Mouse (Mus musculus) testis, adult 2 months (tissue): ENCODE measurements around the gene Pgd. TPM values are rescaled to one million over a fixed set of nuclear protein-coding genes. Genes with fewer than 3 reads are reported as not detected.
"Not testable (repeated sequence)": the region's sequence is repeated elsewhere in the genome, so short reads cannot be mapped to it uniquely, and the experiment has no call there.

Source experiments
- H3K27ac ChIP-seq: fragments of 200-500 bp; 2 replicates; pipeline ENCODE4 v1.5.1; 2012; ENCODE audit warnings: low read depth, low read length; ENCODE audit not compliant: control insufficient read depth, insufficient read depth
- H3K27me3 ChIP-seq: fragments of 200-500 bp; 2 replicates; pipeline ENCODE4 v1.6.1; 2012; ENCODE audit warnings: mild to moderate bottlenecking, low read length, moderate library complexity; ENCODE audit not compliant: control insufficient read depth, insufficient read depth
- H3K36me3 ChIP-seq: fragments of 200-500 bp; 2 replicates; pipeline ENCODE4 v1.6.1; 2012; ENCODE audit warnings: mild to moderate bottlenecking, low read length; ENCODE audit not compliant: control insufficient read depth, insufficient read depth
- H3K4me1 ChIP-seq: fragments of 200-500 bp; 2 replicates; pipeline ENCODE4 v1.6.1; 2012; ENCODE audit warnings: low read length; ENCODE audit not compliant: control insufficient read depth, insufficient read depth
- H3K4me3 ChIP-seq: fragments of 200-500 bp; 2 replicates; pipeline ENCODE4 v1.5.1; 2012; ENCODE audit warnings: low read depth, mild to moderate bottlenecking, low read length, moderate library complexity, mixed read lengths; ENCODE audit not compliant: control insufficient read depth
- CTCF ChIP-seq: fragments of 200-500 bp; IDR thresholded peaks from 2 replicates; pipeline ENCODE4 v1.5.1; 2012; ENCODE audit warnings: low read depth, mild to moderate bottlenecking, inconsistent platforms, low read length, moderate library complexity; ENCODE audit not compliant: control insufficient read depth, insufficient read depth, insufficient replicate concordance
- POLR2A ChIP-seq: fragments of 200-500 bp; IDR thresholded peaks from 2 replicates; pipeline ENCODE4 v1.6.1; 2012; ENCODE audit warnings: low read depth, mild to moderate bottlenecking, inconsistent platforms, low read length, moderate library complexity; ENCODE audit not compliant: control insufficient read depth
- polyA plus RNA-seq: library from polyadenylated mRNA; depleted of rRNA; stranded (reverse); fragments of >200 nt; gene quantifications from 2 replicates; pipeline ENCODE4 v1.2.3, GENCODE M21; 2012

Pgd gene
- polyA plus RNA-seq, 1 experiment = 22.3 TPM

DNA sequence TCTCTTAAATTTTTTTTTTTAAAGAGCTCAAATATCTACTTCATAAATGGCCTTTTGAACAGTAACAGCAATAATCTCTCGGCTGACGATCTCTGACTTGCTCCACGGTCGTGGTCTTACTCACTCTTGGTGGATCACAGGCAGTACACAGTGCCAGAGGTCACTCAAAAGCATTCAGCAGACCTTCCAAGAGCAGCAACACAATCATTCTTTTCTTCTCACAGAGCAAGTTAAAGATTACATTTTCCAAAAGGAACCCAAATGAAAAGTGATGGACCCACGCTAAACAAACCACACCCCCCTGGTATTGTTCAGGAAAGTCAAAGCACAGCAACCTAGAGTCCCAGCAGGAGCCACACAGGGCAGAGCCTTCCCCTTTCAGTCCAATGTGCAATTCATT lies 10.5 kb upstream of the Pgd start:
- no peaks in the 10 kb centered on the region for H3K27me3 ChIP-seq
- H3K4me3 ChIP-seq = no peak overlapping the region
- no peaks in the 10 kb centered on the region; the same call in 1 of the 2 replicates for H3K4me1 ChIP-seq
- H3K27ac ChIP-seq = no peak overlapping the region
- H3K36me3 ChIP-seq = peaks cover 4% of the 10 kb centered on the region
- TF ChIP-seq POLR2A (no peak), CTCF (no peak)

DNA sequence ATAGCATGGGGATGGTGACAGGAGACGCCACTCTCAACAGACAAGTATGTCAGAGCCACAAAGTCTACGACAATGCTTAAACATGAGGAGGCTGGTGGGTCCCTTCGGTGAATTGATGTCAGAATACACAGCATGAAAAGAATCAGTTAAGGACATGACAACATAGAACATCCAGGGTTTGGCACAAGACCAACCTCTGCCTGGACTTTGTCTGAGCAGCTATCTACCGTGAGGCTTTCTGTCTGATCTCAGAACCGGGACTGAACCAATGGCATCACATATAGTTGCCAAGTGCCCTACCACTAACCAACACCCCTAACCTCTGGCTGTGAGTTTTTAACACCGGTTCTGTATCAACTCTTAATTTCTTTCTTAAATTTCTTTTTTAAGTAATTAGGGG lies 10.1 kb upstream of the Pgd start:
- peaks cover 4% of the 10 kb centered on the region for H3K36me3 ChIP-seq
- H3K4me1 ChIP-seq = no peaks in the 10 kb centered on the region; the same call in 1 of the 2 replicates
- H3K4me3 ChIP-seq = no peak overlapping the region
- no peak for TF ChIP-seq CTCF
- TF ChIP-seq POLR2A = no peak
- no peak overlapping the region for H3K27ac ChIP-seq
- no peaks in the 10 kb centered on the region for H3K27me3 ChIP-seq

DNA sequence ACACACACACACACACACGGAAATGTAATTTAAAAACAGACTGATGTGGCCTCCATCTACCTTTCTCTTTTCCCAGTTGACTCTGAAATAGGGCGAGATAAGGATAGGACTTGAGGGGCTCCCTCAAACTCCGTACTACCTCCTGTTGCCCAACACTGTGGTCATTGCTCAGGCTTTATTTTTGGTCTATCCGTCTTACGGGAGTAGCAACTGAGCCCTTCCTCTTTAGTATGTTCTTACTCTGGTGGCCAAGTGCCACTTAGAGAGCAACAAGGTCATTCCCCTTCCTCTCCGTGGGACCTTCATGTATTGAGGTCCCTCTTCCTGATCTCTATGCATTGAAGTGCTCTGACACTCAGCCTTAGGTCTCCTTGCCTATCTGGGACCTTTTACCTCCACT lies 7.1 kb upstream of the Pgd start:
- TF ChIP-seq CTCF (no peak), POLR2A (no peak)
- Histone ChIP-seq H3K36me3 (no peaks in the 10 kb centered on the region; the same call in 1 of the 2 replicates), H3K4me3 (no peak overlapping the region), H3K27ac (no peak overlapping the region), H3K4me1 (no peaks in the 10 kb centered on the region; the same call in none of the 2 replicates), H3K27me3 (no peaks in the 10 kb centered on the region)

DNA sequence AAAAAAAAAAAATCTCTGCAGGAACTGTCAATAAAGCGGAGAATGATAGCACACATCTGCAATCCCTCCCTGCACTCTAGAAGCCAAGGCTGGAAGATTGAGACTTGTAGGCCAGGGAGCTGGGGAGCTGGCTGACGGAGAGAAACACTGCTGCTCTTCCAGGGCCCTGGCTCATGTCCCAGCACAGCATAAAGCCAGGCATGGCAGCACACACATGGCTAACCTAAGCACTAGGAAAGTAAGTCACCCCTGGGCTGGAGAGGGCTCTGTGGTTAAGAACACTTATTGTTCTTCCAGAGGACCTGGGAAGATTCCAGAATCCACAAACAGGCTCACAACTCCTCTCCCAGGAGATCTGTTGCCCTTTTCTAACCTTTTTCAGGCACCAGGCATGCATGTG lies 6.1 kb upstream of the Pgd start:
- Histone ChIP-seq H3K27ac (0 out of 2 replicates have a peak overlapping the region, but pooled peaks have one; percentile 25), H3K4me3 (no peak overlapping the region), H3K36me3 (no peaks in the 10 kb centered on the region; the same call in 1 of the 2 replicates), H3K27me3 (no peaks in the 10 kb centered on the region), H3K4me1 (no peaks in the 10 kb centered on the region; the same call in none of the 2 replicates)
- TF ChIP-seq CTCF = no peak
- no peak for TF ChIP-seq POLR2A

DNA sequence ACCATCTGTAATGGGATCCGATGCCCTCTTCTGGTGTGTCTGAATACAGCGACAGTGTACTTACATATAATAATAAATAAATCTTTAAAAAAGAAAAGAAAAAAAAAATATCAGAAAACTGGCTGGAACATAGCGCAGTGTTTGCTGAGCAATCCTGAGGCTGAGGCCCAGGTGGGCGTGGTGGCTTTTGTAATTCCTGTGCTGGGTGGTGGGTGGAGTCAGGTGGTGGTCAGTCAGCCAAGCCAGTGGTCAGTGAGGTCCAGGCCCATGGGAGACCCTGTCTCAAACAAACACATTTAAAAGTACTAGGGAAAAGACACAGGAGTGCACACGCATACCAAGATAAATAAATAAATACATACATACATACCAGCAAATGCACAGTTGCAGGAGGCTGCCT lies 5.5 kb upstream of the Pgd start:
- H3K4me3 ChIP-seq = no peak overlapping the region
- no peaks in the 10 kb centered on the region for H3K27me3 ChIP-seq
- H3K27ac ChIP-seq = no peak overlapping the region; the same call in 1 of the 2 replicates
- no peak for TF ChIP-seq POLR2A
- no peak for TF ChIP-seq CTCF
- H3K36me3 ChIP-seq = no peaks in the 10 kb centered on the region; the same call in 1 of the 2 replicates
- peaks cover 3% of the 10 kb centered on the region for H3K4me1 ChIP-seq

DNA sequence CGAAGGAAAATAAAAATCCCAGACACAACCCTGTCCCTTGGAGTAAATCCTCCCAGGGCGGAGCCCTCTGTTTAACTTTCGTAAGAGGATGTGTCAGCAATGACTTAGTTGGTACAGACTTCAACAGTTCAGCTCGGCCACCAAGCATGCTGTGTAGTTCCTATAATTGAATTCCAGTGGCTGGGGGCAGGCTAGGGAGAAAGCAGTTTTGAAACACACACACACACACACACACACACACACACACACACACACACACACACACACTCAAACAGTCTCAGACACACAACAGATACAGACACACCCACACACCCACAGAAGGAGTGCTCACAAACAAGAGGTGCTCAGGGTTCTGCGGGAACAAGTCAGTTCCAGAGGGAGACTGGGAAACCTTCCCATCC lies 5.0 kb upstream of the Pgd start:
- no peaks in the 10 kb centered on the region for H3K27me3 ChIP-seq
- TF ChIP-seq CTCF (no peak), POLR2A (no peak)
- H3K36me3 ChIP-seq = no peaks in the 10 kb centered on the region
- H3K27ac ChIP-seq = no peak overlapping the region
- no peak overlapping the region for H3K4me3 ChIP-seq
- H3K4me1 ChIP-seq = peaks cover 5% of the 10 kb centered on the region

DNA sequence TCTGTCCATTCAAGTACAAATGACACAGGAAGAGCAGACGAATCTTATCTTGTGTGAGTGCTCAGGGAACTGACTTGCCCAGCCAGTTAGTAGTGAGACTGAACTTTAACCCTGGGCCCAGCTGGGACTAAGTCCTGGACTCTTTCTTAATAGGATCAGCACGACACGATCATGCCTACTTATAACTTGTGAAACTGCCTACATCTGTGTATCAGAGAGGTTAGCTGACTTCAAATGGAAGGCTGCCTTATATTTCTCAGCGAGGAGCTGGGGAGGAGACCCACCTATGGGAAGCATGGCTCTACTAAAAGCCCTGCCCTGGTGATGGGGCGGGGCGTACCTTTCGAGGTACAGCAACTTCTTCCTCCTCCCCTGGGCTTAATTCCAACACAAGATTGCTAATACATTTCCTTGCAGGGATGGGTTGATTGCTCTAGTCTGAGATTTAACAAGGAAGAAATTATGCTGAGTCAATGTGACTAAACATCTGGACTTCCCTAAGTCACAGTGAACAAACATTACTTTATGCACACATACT lies 3.9 kb upstream of the Pgd start:
- TF ChIP-seq POLR2A (no peak), CTCF (no peak)
- no peak overlapping the region for H3K27ac ChIP-seq
- H3K4me1 ChIP-seq = peaks cover 5% of the 10 kb centered on the region
- H3K27me3 ChIP-seq = no peaks in the 10 kb centered on the region
- H3K4me3 ChIP-seq = no peak overlapping the region
- H3K36me3 ChIP-seq = no peaks in the 10 kb centered on the region

DNA sequence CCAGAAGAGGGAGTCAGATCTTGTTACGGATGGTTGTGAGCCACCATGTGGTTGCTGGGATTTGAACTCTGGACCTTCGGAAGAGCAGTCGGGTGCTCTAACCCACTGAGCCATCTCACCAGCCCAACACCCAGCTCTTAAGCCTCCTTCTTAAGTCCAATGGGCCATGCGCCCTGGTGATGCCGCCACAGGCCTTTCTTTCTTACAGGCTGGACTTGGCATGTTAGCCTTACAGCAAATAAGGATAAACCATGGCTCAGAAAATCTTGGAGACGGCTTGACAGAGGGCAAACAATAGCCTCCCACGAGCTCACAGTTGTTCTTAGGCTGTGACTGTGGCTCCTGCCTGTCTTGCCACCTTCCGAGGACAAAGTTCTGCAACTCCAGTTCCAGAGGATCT lies 3.4 kb upstream of the Pgd start:
- H3K4me1 ChIP-seq, H3K4me3 ChIP-seq, H3K36me3 ChIP-seq, H3K27ac ChIP-seq, H3K27me3 ChIP-seq: not testable (repeated sequence)
